ENCODE assay signal across 15 mouse cellular contexts in genomic region chr6:54273379-54273730, GRCm38 (mm10). TPM values are rescaled to one million over a fixed set of nuclear protein-coding genes. Genes with fewer than 3 reads are reported as not detected.
DNase-seq lines count a peak whose midpoint lies in the region; ATAC-seq and TF ChIP-seq lines count a peak whose summit lies in the region.
"Had no signal": no experiment of that assay in that cellular context is flagged by ENCODE, and none has a peak within 500 bp of the region (broad histone marks: within the 10 kb centered on the region; RNA-seq: fewer than 3 reads in every experiment).

No protein-coding gene starts in this region.

- no peak overlapping the region for H3K4me3 ChIP-seq in cerebellum, adult 2 months (replicated peaks; ENCODE audit: insufficient read depth, low read depth, low read length)
- no peak overlapping the region for H3K4me3 ChIP-seq in intestine, embryonic 15.5 days (replicated peaks)
- H3K4me3 ChIP-seq in intestine, embryonic 16.5 days (ENCODE audit: low read length), result no peak overlapping the region
- H3K4me3 ChIP-seq in midbrain, embryonic 10.5 days, result peak overlapping the region; percentile 37
- no peak overlapping the region for H3K4me3 ChIP-seq in midbrain, postnatal 0 days (ENCODE audit: low read depth, low read length)
- H3K4me3 ChIP-seq in limb, embryonic 11.5 days (ENCODE audit: low read depth, low read length), result no peak overlapping the region

- no peak overlapping the region for H3K9ac ChIP-seq in intestine, embryonic 15.5 days
- H3K9ac ChIP-seq in intestine, embryonic 16.5 days (ENCODE audit: low read depth, low read length), result no peak overlapping the region
- H3K9ac ChIP-seq in midbrain, postnatal 0 days (replicated peaks; ENCODE audit: low read length, poor library complexity, severe bottlenecking), result no peak overlapping the region
- H3K9ac ChIP-seq in limb, embryonic 11.5 days (ENCODE audit: low read length), result peak overlapping the region; percentile 14; the same call in 1 of the 2 replicates

- TF ChIP-seq POLR2A in cerebellum, adult 2 months (IDR thresholded peaks at IDR 0.05; ENCODE audit: borderline replicate concordance, insufficient read depth, low read length), result no peak

- H3K36me3 ChIP-seq in intestine, embryonic 15.5 days, result no peaks in the 10 kb centered on the region
- no peaks in the 10 kb centered on the region for H3K36me3 ChIP-seq in intestine, embryonic 16.5 days (ENCODE audit: control insufficient read depth, insufficient read depth, low read length)
- no peaks in the 10 kb centered on the region for H3K36me3 ChIP-seq in midbrain, embryonic 10.5 days
- no peaks in the 10 kb centered on the region for H3K36me3 ChIP-seq in midbrain, postnatal 0 days (ENCODE audit: insufficient read depth, low read length)
- H3K36me3 ChIP-seq in limb, embryonic 11.5 days (ENCODE audit: control insufficient read depth, insufficient read depth, low read length), result no peaks in the 10 kb centered on the region

- H3K9me3 ChIP-seq in intestine, embryonic 15.5 days, result no peaks in the 10 kb centered on the region
- no peaks in the 10 kb centered on the region for H3K9me3 ChIP-seq in intestine, embryonic 16.5 days (ENCODE audit: control insufficient read depth, low read length)
- 0 out of 2 replicates have a peak, but pooled peaks cover 3% of the 10 kb centered on the region for H3K9me3 ChIP-seq in midbrain, embryonic 10.5 days (replicated peaks)
- no peaks in the 10 kb centered on the region for H3K9me3 ChIP-seq in midbrain, postnatal 0 days (ENCODE audit: low read length)
- H3K9me3 ChIP-seq in limb, embryonic 11.5 days (ENCODE audit: control insufficient read depth, low read length), result no peaks in the 10 kb centered on the region

- peak overlapping the region; percentile 41 for H3K27ac ChIP-seq in cerebellum, adult 2 months (ENCODE audit: insufficient read depth, low read length)
- no peak overlapping the region for H3K27ac ChIP-seq in intestine, embryonic 15.5 days
- no peak overlapping the region for H3K27ac ChIP-seq in intestine, embryonic 16.5 days (ENCODE audit: low read length)
- peak overlapping the region; percentile 85 for H3K27ac ChIP-seq in midbrain, embryonic 10.5 days (replicated peaks)
- no peak overlapping the region for H3K27ac ChIP-seq in midbrain, postnatal 0 days (ENCODE audit: low read depth, low read length)
- no peak overlapping the region; the same call in 1 of the 2 replicates for H3K27ac ChIP-seq in limb, embryonic 11.5 days (replicated peaks; ENCODE audit: low read depth, low read length)
- H3K27ac ChIP-seq: kidney, postnatal 0 days had no signal

- H3K27me3 ChIP-seq in cerebellum, adult 2 months (ENCODE audit: control insufficient read depth, insufficient read depth, low read length), result no peaks in the 10 kb centered on the region
- no peaks in the 10 kb centered on the region for H3K27me3 ChIP-seq in intestine, embryonic 15.5 days (replicated peaks)
- H3K27me3 ChIP-seq in intestine, embryonic 16.5 days (replicated peaks; ENCODE audit: control insufficient read depth, insufficient read depth, low read length), result no peaks in the 10 kb centered on the region
- peaks cover 29% of the 10 kb centered on the region; the same call in 1 of the 2 replicates for H3K27me3 ChIP-seq in midbrain, embryonic 10.5 days (ENCODE audit: low read depth, poor library complexity, severe bottlenecking)
- no peaks in the 10 kb centered on the region for H3K27me3 ChIP-seq in midbrain, postnatal 0 days (ENCODE audit: insufficient read depth, low read length)
- no peaks in the 10 kb centered on the region for H3K27me3 ChIP-seq in limb, embryonic 11.5 days (ENCODE audit: control insufficient read depth, insufficient read depth, low read length)

- peaks cover 13% of the 10 kb centered on the region for H3K4me1 ChIP-seq in cerebellum, adult 2 months (ENCODE audit: control insufficient read depth, insufficient read depth, low read length)
- peaks cover 25% of the 10 kb centered on the region for H3K4me1 ChIP-seq in intestine, embryonic 15.5 days (replicated peaks)
- peaks cover 25% of the 10 kb centered on the region for H3K4me1 ChIP-seq in intestine, embryonic 16.5 days (ENCODE audit: control insufficient read depth, insufficient read depth, low read length)
- peaks cover 75% of the 10 kb centered on the region for H3K4me1 ChIP-seq in midbrain, embryonic 10.5 days
- peaks cover 3% of the 10 kb centered on the region; the same call in 1 of the 2 replicates for H3K4me1 ChIP-seq in midbrain, postnatal 0 days (ENCODE audit: insufficient read depth, low read length)
- H3K4me1 ChIP-seq in limb, embryonic 11.5 days (ENCODE audit: control insufficient read depth, insufficient read depth, low read length), result peaks cover 14% of the 10 kb centered on the region

- peak overlapping the region; percentile 23; the same call in 1 of the 2 replicates for H3K4me2 ChIP-seq in intestine, embryonic 15.5 days (replicated peaks)
- no peak overlapping the region for H3K4me2 ChIP-seq in intestine, embryonic 16.5 days (ENCODE audit: low read depth, low read length)
- H3K4me2 ChIP-seq in midbrain, postnatal 0 days (ENCODE audit: low read depth, low read length, poor library complexity, severe bottlenecking), result no peak overlapping the region
- H3K4me2 ChIP-seq in limb, embryonic 11.5 days (ENCODE audit: low read depth, severe bottlenecking), result no peak overlapping the region

- ATAC-seq in intestine, embryonic 15.5 days, result no peak
- ATAC-seq in intestine, embryonic 16.5 days, result no peak
- ATAC-seq in midbrain, postnatal 0 days (ENCODE audit: low FRiP score), result no peak
- no peak for ATAC-seq in limb, embryonic 11.5 days (ENCODE audit: insufficient number of reproducible peaks, low FRiP score, low TSS enrichment, low read depth)
- ATAC-seq: forebrain, embryonic 16.5 days had no signal

- TF ChIP-seq CTCF in cerebellum, adult 2 months (IDR thresholded peaks at IDR 0.05; ENCODE audit: borderline replicate concordance, insufficient read depth, low read depth, low read length), result no peak
- no peak for TF ChIP-seq CTCF in midbrain, postnatal 0 days (IDR thresholded peaks at IDR 0.05)

- DNase-seq in cerebellum, adult 2 months, result no peak
- no peak for DNase-seq in cerebellum, adult 18-20 months
- peak; percentile 35 for DNase-seq in midbrain, embryonic 10.5 days (ENCODE audit: low spot score)
- DNase-seq in midbrain, postnatal 0 days (ENCODE audit: low spot score), result no peak
- no peak for DNase-seq in limb, embryonic 11.5 days (ENCODE audit: low spot score)
- DNase-seq in thymus, postnatal 14 days, result no peak
- DNase-seq: adrenal gland, adult 8-10 months; lung, adult 18-20 months; midbrain, embryonic 14.5 days; thymus, adult 18-20 months had no signal

- WGBS in cerebellum, adult 2 months, result 59% methylated on average over 6 of the region's 6 CpGs
- 29% methylated on average over 6 of the region's 6 CpGs for WGBS in intestine, embryonic 15.5 days
- WGBS in intestine, embryonic 16.5 days, result 47% methylated on average over 6 of the region's 6 CpGs
- WGBS in midbrain, embryonic 10.5 days, result 32% methylated on average over 6 of the region's 6 CpGs
- WGBS in midbrain, postnatal 0 days, result 58% methylated on average over 6 of the region's 6 CpGs
- WGBS in limb, embryonic 11.5 days, result 53% methylated on average over 6 of the region's 6 CpGs

RNA-seq across cellular contexts. Expression of gene Prr15, which starts 52.3 kb away (rescaled TPM):
- polyA plus RNA-seq in cerebellum, adult 2 months (2012; rRNA removed), result 1.9 and 2.7 TPM in 2 replicates
- polyA plus RNA-seq in intestine, embryonic 15.5 days (2015; fragmentation: Nextera tagmentation; extraction: Ambion mirVana), result 11.3 and 11.7 TPM in 2 replicates
- 11.3 and 17.0 TPM in 2 replicates for polyA plus RNA-seq in intestine, embryonic 16.5 days (2015; fragmentation: Nextera tagmentation; extraction: Ambion mirVana)
- polyA plus RNA-seq in midbrain, embryonic 10.5 days (2016; fragmentation: Nextera tagmentation; extraction: Ambion mirVana), result 0.96 and 1.1 TPM in 2 replicates
- total RNA-seq in midbrain, postnatal 0 days (2014; rRNA removed), result 1.5 and 2.1 TPM in 2 replicates
- polyA plus RNA-seq in midbrain, postnatal 0 days (2015; fragmentation: Nextera tagmentation; extraction: Ambion mirVana), result 1.8 and 2.4 TPM in 2 replicates
- polyA plus RNA-seq in limb, embryonic 11.5 days (2014; fragmentation: Nextera tagmentation; extraction: Ambion mirVana), result 0.09 and 0.24 TPM in 2 replicates
- total RNA-seq: common myeloid progenitor, adult 5-6 weeks had no signal

Comparison
In these comparisons a context has a peak if more than half of its experiments do, and no peak if none do; other contexts are left out.
1. H3K27ac ChIP-seq: peak in cerebellum, adult 2 months (single experiment) and midbrain, embryonic 10.5 days (single experiment); none in intestine, embryonic 15.5 days (single experiment), intestine, embryonic 16.5 days (single experiment), midbrain, postnatal 0 days (single experiment) and limb, embryonic 11.5 days (single experiment).